Mouse (Mus musculus): ENCODE measurements around the gene Acad10. TPM values are rescaled to one million over a fixed set of nuclear protein-coding genes. Genes with fewer than 3 reads are reported as not detected.
A peak's percentile ranks its signal among the peaks of the same experiment; 100 is the strongest.

Gene Acad10
- total RNA-seq, 2 experiments from 2014 or later = 25.4 to 27.5 TPM

- DNase-seq = no peak
These were observed 63.0 kb downstream of the Acad10 start for GRCm38 (mm10) chr5:121597332-121597731.

- DNase-seq = no peak
These were observed 64.1 kb downstream of the Acad10 start for GRCm38 (mm10) chr5:121596226-121596625.

- no peak for DNase-seq
These were observed 64.6 kb downstream of the Acad10 start for GRCm38 (mm10) chr5:121595758-121596157.

- no peak for DNase-seq
These were observed 65.5 kb downstream of the Acad10 start for GRCm38 (mm10) chr5:121594714-121595313.

GRCm38 (mm10) chr5:121593451-121594401 is 66.6 kb downstream of the Acad10 start, which contains the start of gene Aldh2:
TSS of gene Aldh2 (minus strand) at chr5:121593824.
- peak; percentile 94 to 95 for DNase-seq

- no peak for DNase-seq
These were observed 67.4 kb downstream of the Acad10 start for GRCm38 (mm10) chr5:121592816-121593407.

- peak in 1 of 2 experiments; percentile 52 for DNase-seq
These were observed 68.1 kb downstream of the Acad10 start for GRCm38 (mm10) chr5:121592064-121592815.

- peak; percentile 52 to 62 for DNase-seq
These were observed 68.8 kb downstream of the Acad10 start for GRCm38 (mm10) chr5:121591417-121592063.

- DNase-seq = no peak
These were observed 70.4 kb downstream of the Acad10 start for GRCm38 (mm10) chr5:121589928-121590327.

- peak; percentile 83 to 85 for DNase-seq
These were observed 73.8 kb downstream of the Acad10 start for GRCm38 (mm10) chr5:121586400-121587039.

GRCm38 (mm10) chr5:121585699-121586098 is 74.6 kb downstream of the Acad10 start:
- DNase-seq = no peak

GRCm38 (mm10) chr5:121585005-121585404 is 75.3 kb downstream of the Acad10 start:
- DNase-seq = no peak

GRCm38 (mm10) chr5:121583765-121584501 is 76.4 kb downstream of the Acad10 start:
- peak; percentile 98 for DNase-seq

GRCm38 (mm10) chr5:121581945-121582344 is 78.4 kb downstream of the Acad10 start:
- DNase-seq = no peak

GRCm38 (mm10) chr5:121576927-121577488 is 83.3 kb downstream of the Acad10 start:
- peak; percentile 68 to 76 for DNase-seq

GRCm38 (mm10) chr5:121575867-121576266 is 84.4 kb downstream of the Acad10 start:
- DNase-seq = no peak

GRCm38 (mm10) chr5:121574145-121574544 is 86.2 kb downstream of the Acad10 start:
- no peak for DNase-seq

Measured in heart, adult 18-20 months (tissue).